Mouse (Mus musculus) midbrain, embryonic 16.5 days (tissue): ENCODE measurements around the gene Fancc. TPM values are rescaled to one million over a fixed set of nuclear protein-coding genes. Genes with fewer than 3 reads are reported as not detected.

Experiments used
- ATAC-seq: fragments of 200-750 bp; cut with Nextera tagmentation; 2 replicates; pipeline ENCODE4 v1.8.0; 2017; ENCODE audit warnings: moderate TSS enrichment
- H3K27ac ChIP-seq: fragments of 300-500 bp; sonication (generic); 2 replicates; pipeline ENCODE4 v1.5.1; 2014; ENCODE audit warnings: mild to moderate bottlenecking, low read length, mixed read lengths
- H3K27me3 ChIP-seq: fragments of 300-500 bp; sonication (generic); 2 replicates; pipeline ENCODE4 v1.6.1; 2014; ENCODE audit warnings: low read depth, low read length, mixed read lengths; ENCODE audit not compliant: control insufficient read depth, insufficient read depth
- H3K36me3 ChIP-seq: fragments of 300-500 bp; sonication (generic); 2 replicates; pipeline ENCODE4 v1.6.1; 2014; ENCODE audit warnings: mild to moderate bottlenecking, low read length, moderate library complexity, mixed read lengths; ENCODE audit not compliant: control insufficient read depth, insufficient read depth
- H3K4me1 ChIP-seq: fragments of 300-500 bp; sonication (generic); 2 replicates; pipeline ENCODE4 v1.6.1; 2014; ENCODE audit warnings: mild to moderate bottlenecking, low read length, mixed read lengths; ENCODE audit not compliant: control insufficient read depth, insufficient read depth
- H3K4me2 ChIP-seq: fragments of 300-500 bp; sonication (generic); 2 replicates; pipeline ENCODE4 v1.6.1; 2014; ENCODE audit warnings: mild to moderate bottlenecking, low read length, mixed read lengths
- H3K4me3 ChIP-seq: fragments of 300-500 bp; sonication (generic); 2 replicates; pipeline ENCODE4 v1.5.1; 2014; ENCODE audit warnings: low read depth, mild to moderate bottlenecking, low read length, moderate library complexity, mixed read lengths
- H3K9ac ChIP-seq: fragments of 300-500 bp; sonication (generic); 2 replicates; pipeline ENCODE4 v1.6.1; 2014; ENCODE audit warnings: low read depth, low read length, mixed read lengths
- H3K9me3 ChIP-seq: fragments of 300-500 bp; sonication (generic); replicated peaks from 2 replicates; pipeline ENCODE4 v1.6.1; 2014; ENCODE audit warnings: mild to moderate bottlenecking, low read length, mixed read lengths; ENCODE audit not compliant: control insufficient read depth, poor library complexity, severe bottlenecking
- WGBS: fragments of 180-500 bp; shearing (Covaris S2); extraction: QIAGEN DNeasy Blood & Tissue Kit; methylation state at CpG from one replicate; pipeline ENCODE4 v1.1.7; 2014; 5-methylcytosine and 5-hydroxymethylcytosine counted together
- polyA plus RNA-seq: library from polyadenylated mRNA; unstranded; fragments of >200 nt; fragmentation: Nextera tagmentation; extraction: Ambion mirVana; gene quantifications from 2 replicates; pipeline ENCODE4 v1.2.1, GENCODE M21; 2015

Gene Fancc
- polyA plus RNA-seq, 1 experiment from 2014 or later: 14.2 TPM

GRCm38 (mm10) chr13:63337239-63337960 lies 159.7 kb downstream of the Fancc start:
- Histone ChIP-seq H3K4me2 (no peak overlapping the region), H3K4me3 (no peak overlapping the region), H3K27ac (no peak overlapping the region), H3K27me3 (no peaks in the 10 kb centered on the region), H3K9ac (0 out of 2 replicates have a peak overlapping the region, but pooled peaks have one; percentile 26), H3K36me3 (no peaks in the 10 kb centered on the region), H3K4me1 (peaks cover 6% of the 10 kb centered on the region), H3K9me3 (no peaks in the 10 kb centered on the region)
- WGBS: 44% methylated on average over 8 of the region's 8 CpGs
- ATAC-seq: peak; percentile 40

DNA sequence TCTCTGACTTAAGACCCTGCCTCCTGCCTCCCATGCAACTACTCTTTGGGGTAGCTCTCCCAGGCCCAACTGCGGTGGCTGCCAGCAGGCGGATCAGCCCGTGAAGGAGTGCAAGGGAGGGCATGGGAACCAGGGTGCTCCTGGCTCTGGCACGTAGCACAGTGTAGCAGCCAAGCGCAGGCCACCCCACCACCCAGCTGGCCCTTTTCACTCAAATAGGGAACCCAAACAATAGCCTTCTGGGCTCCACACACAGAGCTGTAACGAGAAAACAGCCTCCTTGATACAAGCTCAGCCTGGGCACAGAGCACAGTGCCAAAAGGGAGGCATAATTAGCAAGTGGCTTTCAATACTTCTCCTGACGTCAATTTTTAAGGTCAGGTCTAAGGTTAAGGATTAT lies 160.7 kb downstream of the Fancc start:
- H3K4me3 ChIP-seq: no peak overlapping the region
- H3K9ac ChIP-seq: no peak overlapping the region
- no peaks in the 10 kb centered on the region for H3K27me3 ChIP-seq
- H3K36me3 ChIP-seq: no peaks in the 10 kb centered on the region
- 32% methylated on average over 7 of the region's 7 CpGs for WGBS
- no peaks in the 10 kb centered on the region for H3K9me3 ChIP-seq
- peak; percentile 90 for ATAC-seq
- peaks cover 6% of the 10 kb centered on the region for H3K4me1 ChIP-seq
- no peak overlapping the region for H3K27ac ChIP-seq
- H3K4me2 ChIP-seq: no peak overlapping the region

DNA sequence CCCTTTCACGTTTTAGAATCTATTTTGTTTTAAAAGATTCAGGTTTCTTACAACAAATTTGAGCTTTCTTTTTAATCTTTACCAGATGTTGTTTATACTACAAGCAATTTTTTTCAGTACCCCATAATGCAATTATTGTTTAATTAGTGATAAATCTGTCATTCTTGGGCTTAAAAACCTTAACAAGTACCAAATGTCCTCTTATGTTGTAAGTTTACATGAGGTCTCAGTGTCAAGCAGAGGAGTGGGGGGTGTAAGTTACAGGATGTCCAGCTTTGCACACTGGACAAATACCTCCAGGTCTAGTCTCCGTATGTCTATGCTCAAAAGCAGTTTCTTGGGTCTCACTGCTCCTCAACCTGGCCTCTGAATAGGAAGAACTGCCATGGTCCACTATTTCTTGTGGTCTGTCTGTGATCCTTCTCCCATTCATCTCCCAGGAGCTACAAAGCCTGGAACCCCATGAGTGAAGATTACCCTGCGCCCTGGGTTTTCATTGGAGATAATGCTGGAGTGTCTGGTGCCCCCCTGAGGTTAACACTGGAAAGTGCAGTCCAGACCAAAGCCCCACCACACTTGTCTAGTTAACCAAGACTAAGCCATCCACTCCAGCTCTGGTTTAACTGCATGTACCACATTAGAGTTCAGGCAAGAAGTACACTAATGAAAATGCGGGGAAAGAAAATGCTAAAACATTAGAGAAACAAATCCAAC lies 161.5 kb downstream of the Fancc start:
- H3K9me3 ChIP-seq: no peaks in the 10 kb centered on the region
- H3K36me3 ChIP-seq: no peaks in the 10 kb centered on the region
- H3K27ac ChIP-seq: no peak overlapping the region
- 69% methylated on average over 4 of the region's 4 CpGs for WGBS
- no peak overlapping the region for H3K4me3 ChIP-seq
- H3K4me1 ChIP-seq: peaks cover 6% of the 10 kb centered on the region
- H3K9ac ChIP-seq: no peak overlapping the region
- ATAC-seq: no peak
- no peak overlapping the region for H3K4me2 ChIP-seq
- H3K27me3 ChIP-seq: no peaks in the 10 kb centered on the region

- ATAC-seq: no peak
- H3K9ac ChIP-seq: no peak overlapping the region
These were observed 164.3 kb downstream of the Fancc start for GRCm38 (mm10) chr13:63332576-63333300.

DNA sequence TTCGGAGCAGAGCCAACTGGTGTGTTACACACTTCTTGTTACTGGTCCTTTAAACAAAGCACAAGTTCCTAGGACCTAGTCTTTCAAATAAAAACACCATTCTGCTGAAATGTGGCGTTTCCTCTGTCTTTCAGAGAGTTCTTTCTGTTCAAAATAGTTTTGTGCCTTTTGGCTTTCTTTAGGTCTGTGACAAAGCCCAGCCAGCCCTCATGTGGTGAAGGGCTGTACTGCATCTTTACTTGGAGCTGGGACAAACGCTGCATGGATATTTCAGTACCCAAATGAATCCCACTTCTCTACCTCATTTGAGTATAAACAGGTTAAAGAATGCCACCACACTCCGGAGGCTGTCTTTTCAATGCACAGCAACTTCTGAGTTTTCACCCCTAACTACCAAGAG lies 165.7 kb downstream of the Fancc start:
- Histone ChIP-seq H3K4me3 (no peak overlapping the region), H3K9me3 (no peaks in the 10 kb centered on the region)

More at GRCm38 (mm10) chr13:63332576-63333300, 164.3 kb downstream of the Fancc start:
- Histone ChIP-seq H3K36me3 (no peaks in the 10 kb centered on the region), H3K4me1 (peaks cover 8% of the 10 kb centered on the region), H3K9me3 (no peaks in the 10 kb centered on the region), H3K27ac (no peak overlapping the region), H3K27me3 (no peaks in the 10 kb centered on the region), H3K4me3 (no peak overlapping the region), H3K4me2 (no peak overlapping the region)
- WGBS: 40% methylated on average over 4 of the region's 4 CpGs

GRCm38 (mm10) chr13:63330236-63330860 lies 166.7 kb downstream of the Fancc start:
- H3K4me2 ChIP-seq: no peak overlapping the region
- no peaks in the 10 kb centered on the region for H3K27me3 ChIP-seq
- no peaks in the 10 kb centered on the region for H3K36me3 ChIP-seq
- no peak overlapping the region for H3K9ac ChIP-seq
- no peak overlapping the region for H3K4me3 ChIP-seq
- WGBS: 16% methylated on average over 9 of the region's 9 CpGs
- 0 out of 2 replicates have a peak, but pooled peaks have one; percentile 21 for ATAC-seq
- no peaks in the 10 kb centered on the region for H3K9me3 ChIP-seq
- no peak overlapping the region for H3K27ac ChIP-seq
- H3K4me1 ChIP-seq: 0 out of 2 replicates have a peak, but pooled peaks cover 2% of the 10 kb centered on the region

More for the DNA sequence above, 165.7 kb downstream of the Fancc start:
- no peak for ATAC-seq
- H3K4me1 ChIP-seq: 0 out of 2 replicates have a peak, but pooled peaks cover 2% of the 10 kb centered on the region
- no peaks in the 10 kb centered on the region for H3K36me3 ChIP-seq
- H3K4me2 ChIP-seq: no peak overlapping the region
- no peak overlapping the region for H3K9ac ChIP-seq
- 41% methylated on average over 4 of the region's 4 CpGs for WGBS
- H3K27ac ChIP-seq: no peak overlapping the region
- H3K27me3 ChIP-seq: no peaks in the 10 kb centered on the region

DNA sequence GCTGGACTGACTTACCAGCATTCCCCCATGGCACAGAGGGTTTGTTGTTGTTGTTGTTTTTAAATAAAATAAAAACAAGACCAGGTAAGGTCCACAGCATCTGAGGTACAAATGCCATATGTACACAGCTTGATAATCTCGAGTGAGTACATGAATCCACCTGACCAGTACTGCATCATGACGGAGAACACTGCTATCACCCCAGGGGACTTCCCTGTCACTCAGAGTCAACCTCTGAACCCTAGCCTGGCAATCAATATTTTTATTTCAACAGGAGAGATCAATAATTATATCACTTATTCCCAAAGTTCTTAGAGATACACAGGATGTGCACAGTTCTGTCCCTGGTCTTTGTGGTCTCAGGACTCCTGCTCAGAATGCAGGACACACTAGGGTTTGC lies 171.1 kb downstream of the Fancc start:
- ATAC-seq: no peak
- H3K36me3 ChIP-seq: no peaks in the 10 kb centered on the region
- no peaks in the 10 kb centered on the region for H3K27me3 ChIP-seq
- H3K4me2 ChIP-seq: no peak overlapping the region
- WGBS: 81% methylated on average over 2 of the region's 2 CpGs
- no peak overlapping the region for H3K9ac ChIP-seq
- H3K4me3 ChIP-seq: no peak overlapping the region
- H3K4me1 ChIP-seq: 0 out of 2 replicates have a peak, but pooled peaks cover 2% of the 10 kb centered on the region
- no peak overlapping the region for H3K27ac ChIP-seq
- no peaks in the 10 kb centered on the region for H3K9me3 ChIP-seq

DNA sequence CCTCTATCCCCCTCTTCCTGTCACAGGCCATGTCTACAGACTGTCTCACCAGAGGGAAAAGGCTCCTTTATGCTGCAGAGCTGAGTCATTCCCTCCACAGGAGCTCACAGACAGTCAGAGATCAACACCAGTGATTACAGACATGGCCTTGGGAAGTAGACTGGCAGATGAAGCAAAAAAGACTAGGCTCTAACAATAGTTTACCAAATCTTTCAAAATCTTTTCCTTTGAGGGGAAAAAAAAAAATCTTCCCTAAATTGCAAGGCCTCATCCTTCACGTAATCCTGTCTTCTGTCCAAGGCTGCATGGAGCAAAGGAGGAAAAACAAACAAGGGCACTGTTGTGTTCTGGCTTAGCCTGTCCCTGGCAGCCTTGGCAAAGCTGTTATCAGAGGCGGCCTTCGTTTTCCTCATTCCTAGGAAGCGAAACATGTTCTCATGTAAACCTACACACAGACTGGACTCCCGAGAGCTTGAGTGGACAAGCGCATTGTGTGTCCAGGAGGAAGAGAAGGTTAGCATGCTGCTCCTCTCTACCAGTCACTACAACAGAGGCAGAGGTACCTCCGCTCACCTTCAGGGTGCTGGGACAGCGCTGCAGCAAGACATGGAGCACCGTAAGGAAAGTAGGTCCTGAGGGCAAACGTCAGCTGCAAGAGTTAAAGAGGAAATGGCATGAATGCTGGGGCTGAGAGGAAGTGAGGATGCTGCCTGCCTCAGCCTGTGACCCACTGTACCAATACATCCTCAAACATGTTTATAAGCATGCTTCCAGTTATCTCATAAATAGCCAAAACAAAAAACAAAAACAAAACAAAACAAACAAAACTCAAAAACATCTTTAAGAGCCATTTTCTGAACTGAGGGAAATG lies 171.9 kb downstream of the Fancc start:
- Histone ChIP-seq H3K9me3 (no peaks in the 10 kb centered on the region), H3K36me3 (no peaks in the 10 kb centered on the region), H3K4me2 (no peak overlapping the region), H3K4me1 (0 out of 2 replicates have a peak, but pooled peaks cover 2% of the 10 kb centered on the region), H3K4me3 (no peak overlapping the region), H3K9ac (no peak overlapping the region), H3K27me3 (no peaks in the 10 kb centered on the region), H3K27ac (0 out of 2 replicates have a peak overlapping the region, but pooled peaks have one; percentile 17)
- no peak for ATAC-seq
- 82% methylated on average over 10 of the region's 10 CpGs for WGBS
